Mouse (Mus musculus) lung, adult 2 months (tissue): ENCODE data around the gene Tenm4. TPM values are rescaled to one million over a fixed set of nuclear protein-coding genes. Genes with fewer than 3 reads are reported as not detected.
A peak's percentile ranks its signal among the peaks of the same experiment; 100 is the strongest.

Source experiments
- DNase-seq: peaks from one replicate; pipeline ENCODE4 v3.0.0; 2022
- H3K4me1 ChIP-seq: fragments of 200-500 bp; 2 replicates; pipeline ENCODE4 v1.6.1; 2011; ENCODE audit warnings: low read length; ENCODE audit not compliant: control insufficient read depth, insufficient read depth
- H3K4me3 ChIP-seq: fragments of 200-500 bp; replicated peaks from 2 replicates; pipeline ENCODE3; 2011; ENCODE audit warnings: low read depth, mild to moderate bottlenecking, control low read depth, low read length; ENCODE audit errors: extremely low read depth
- CTCF ChIP-seq: fragments of 200-500 bp; IDR thresholded peaks from 2 replicates; pipeline ENCODE4 v1.5.1; 2011; ENCODE audit warnings: mild to moderate bottlenecking, low read length, control low read depth; ENCODE audit not compliant: insufficient read depth
- POLR2A ChIP-seq: fragments of 200-500 bp; IDR thresholded peaks from 2 replicates; pipeline ENCODE4 v1.6.1; 2011; ENCODE audit warnings: low read depth, mild to moderate bottlenecking, control low read depth, low read length, borderline replicate concordance; ENCODE audit errors: extremely low read depth
- WGBS: fragments of 180-500 bp; shearing (Covaris S2); methylation state at CpG from one replicate; pipeline ENCODE4 v1.1.7; 2018; 5-methylcytosine and 5-hydroxymethylcytosine counted together
- polyA plus RNA-seq: library from polyadenylated mRNA; depleted of rRNA; stranded (reverse); fragments of >200 nt; gene quantifications from 2 replicates; pipeline ENCODE4 v1.2.3, GENCODE M21; 2012

Gene Tenm4
- polyA plus RNA-seq, 1 experiment: 0.98 TPM

DNA sequence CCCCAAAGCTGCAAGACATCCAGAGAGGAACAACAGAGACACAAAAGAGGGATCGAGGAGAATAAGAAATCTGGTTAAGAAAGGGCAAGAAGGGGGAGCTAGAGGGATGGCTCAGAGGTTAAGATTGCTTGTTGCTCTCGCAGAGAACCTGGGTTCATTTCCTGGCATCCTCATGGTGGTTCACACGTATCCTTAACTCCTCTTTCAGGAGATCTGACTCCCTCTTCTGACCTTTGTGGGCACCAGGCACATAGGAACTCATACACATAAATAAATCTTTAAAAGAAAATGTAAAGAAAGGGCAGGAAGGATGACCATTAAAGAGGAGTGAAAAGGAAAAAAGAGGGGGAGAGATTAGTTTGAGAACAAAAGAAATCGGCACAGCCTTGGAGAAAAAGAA lies 18.6 kb upstream of the Tenm4 start:
- no peak for TF ChIP-seq CTCF
- no peak for TF ChIP-seq POLR2A
- H3K4me3 ChIP-seq: no peak overlapping the region
- no peaks in the 10 kb centered on the region for H3K4me1 ChIP-seq
- 27% methylated on average over 4 of the region's 4 CpGs for WGBS
- no peak for DNase-seq

DNA sequence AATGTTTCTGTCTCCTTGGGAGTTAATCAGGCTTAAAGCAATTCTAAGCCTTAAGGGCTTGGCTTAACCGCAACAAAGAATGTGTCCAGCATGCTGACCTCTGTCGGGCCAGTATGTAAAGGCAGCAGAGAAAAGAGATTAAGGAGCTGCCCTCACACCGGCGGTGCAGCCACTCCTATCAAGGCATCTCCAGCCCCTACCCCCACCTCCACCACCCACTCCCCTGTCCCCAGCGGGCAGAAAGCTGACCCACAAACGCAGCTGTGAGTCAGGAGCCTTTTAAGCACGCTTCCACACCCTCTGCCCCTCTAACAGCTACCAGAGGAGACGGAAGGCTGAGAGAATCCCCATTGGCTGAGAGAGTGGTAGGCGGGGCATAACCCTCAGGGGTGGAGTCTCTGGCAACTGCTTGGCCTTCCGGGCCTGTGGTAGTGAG lies 18.1 kb upstream of the Tenm4 start:
- Histone ChIP-seq H3K4me1 (no peaks in the 10 kb centered on the region), H3K4me3 (peak overlapping the region; percentile 61)
- DNase-seq: peak; percentile 65
- TF ChIP-seq POLR2A (no peak), CTCF (0 out of 2 replicates have a peak, but pooled peaks have one; percentile 3)
- 2% methylated on average over 10 of the region's 10 CpGs for WGBS

DNA sequence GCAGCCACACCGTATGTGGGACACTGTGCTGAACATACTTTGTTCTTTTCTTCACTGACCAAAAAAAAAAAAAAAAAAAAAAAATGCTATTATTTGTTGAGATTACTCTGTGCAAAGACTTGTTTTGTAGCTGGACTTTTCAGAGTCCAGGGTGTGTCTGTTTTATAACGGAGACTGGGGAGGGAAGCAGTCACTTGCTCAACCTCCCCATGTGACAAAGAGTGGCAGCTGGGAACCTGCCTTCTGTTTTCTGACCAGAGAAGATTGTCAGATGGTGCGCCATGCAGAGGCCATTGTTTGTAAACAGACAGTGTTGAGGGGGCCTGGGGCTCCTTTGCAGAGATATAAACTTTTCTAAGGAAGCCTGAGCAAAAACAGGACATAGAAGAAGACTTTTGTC lies 17.0 kb upstream of the Tenm4 start:
- WGBS: 76% methylated on average over 3 of the region's 3 CpGs
- H3K4me1 ChIP-seq: no peaks in the 10 kb centered on the region
- DNase-seq: no peak
- no peak for TF ChIP-seq CTCF
- no peak for TF ChIP-seq POLR2A
- H3K4me3 ChIP-seq: no peak overlapping the region

DNA sequence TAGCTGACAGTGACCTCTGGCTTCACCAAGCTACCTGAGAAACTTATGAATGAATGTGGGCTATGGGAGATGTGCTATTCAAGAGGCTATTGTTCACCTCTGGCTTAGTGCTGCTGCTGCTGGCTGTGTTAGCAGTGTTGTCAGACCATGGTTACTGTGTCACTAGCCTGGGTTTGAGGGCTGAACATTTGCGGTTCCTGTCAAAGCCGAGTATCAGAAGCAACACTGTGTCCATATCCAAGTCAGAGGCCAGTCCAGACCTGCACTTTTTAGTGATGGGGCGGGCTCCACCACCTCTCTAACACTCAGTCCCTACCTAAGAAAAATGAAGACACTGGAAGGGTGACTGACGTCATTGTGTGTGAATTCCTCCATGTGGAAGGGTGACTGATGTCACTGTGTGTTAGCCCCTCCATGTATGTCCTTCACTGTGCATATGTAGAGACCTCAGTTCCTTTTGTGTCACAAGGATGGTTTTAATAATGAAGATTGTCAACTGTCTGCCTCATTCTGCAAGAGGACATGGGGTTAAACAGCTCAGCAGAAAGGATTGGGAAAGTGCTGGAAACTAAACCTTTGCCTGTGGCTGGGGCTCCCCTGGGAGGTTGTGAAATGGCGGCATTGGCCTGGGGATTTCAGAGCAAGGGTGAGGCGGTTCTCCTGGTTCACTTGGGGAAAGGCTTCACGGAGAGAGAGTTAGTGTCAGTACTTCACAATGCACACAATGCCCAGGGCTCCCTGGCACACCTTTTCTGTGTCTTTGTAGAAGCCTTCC lies 14.4 kb upstream of the Tenm4 start:
- no peaks in the 10 kb centered on the region for H3K4me1 ChIP-seq
- WGBS: 73% methylated on average over 7 of the region's 7 CpGs
- no peak overlapping the region for H3K4me3 ChIP-seq
- no peak for TF ChIP-seq POLR2A
- TF ChIP-seq CTCF: no peak
- DNase-seq: no peak

DNA sequence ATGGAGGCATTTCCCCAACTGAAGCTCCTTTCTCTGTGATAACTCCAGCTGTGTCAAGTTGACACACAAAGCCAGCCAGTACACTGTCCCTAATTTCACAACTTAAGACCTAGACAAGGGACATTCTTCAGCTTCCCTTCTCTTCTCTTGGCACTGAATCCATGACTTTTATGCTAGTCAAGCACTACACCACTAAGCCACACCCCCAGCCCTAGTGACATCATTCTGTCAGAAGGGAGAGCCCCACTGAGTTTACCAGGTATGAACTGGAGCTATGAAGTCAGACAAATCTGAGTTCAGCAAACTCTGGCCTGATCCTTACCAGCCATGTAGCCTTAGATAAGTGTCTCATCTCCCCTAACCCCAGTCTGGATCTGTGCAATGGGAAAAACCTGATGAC lies 6.9 kb upstream of the Tenm4 start:
- no peak overlapping the region for H3K4me3 ChIP-seq
- DNase-seq: no peak
- TF ChIP-seq POLR2A (no peak), CTCF (no peak)
- no peaks in the 10 kb centered on the region for H3K4me1 ChIP-seq

DNA sequence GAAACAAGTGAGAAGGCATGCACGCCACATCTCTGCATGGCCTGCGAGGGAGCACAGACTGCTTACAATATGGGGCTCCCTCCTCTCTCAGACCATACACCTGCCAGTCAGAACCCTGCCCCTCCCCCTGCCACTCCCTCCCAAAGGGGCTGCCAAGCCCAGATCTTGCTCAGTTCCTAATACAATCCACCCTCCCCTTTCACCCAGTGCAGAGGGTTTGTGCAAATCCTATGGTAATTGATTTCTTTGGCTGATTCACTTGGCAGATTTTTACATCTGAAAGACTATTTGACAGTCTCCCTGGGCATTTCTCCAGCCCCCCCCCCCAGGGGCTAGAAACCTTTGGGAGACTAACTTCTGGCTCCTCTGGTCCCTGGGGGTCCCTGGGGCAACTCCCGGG lies 2.1 kb upstream of the Tenm4 start:
- no peak for TF ChIP-seq POLR2A
- TF ChIP-seq CTCF: no peak
- H3K4me1 ChIP-seq: no peaks in the 10 kb centered on the region
- no peak for DNase-seq
- no peak overlapping the region for H3K4me3 ChIP-seq
- WGBS: 41% methylated on average over 3 of the region's 3 CpGs

DNA sequence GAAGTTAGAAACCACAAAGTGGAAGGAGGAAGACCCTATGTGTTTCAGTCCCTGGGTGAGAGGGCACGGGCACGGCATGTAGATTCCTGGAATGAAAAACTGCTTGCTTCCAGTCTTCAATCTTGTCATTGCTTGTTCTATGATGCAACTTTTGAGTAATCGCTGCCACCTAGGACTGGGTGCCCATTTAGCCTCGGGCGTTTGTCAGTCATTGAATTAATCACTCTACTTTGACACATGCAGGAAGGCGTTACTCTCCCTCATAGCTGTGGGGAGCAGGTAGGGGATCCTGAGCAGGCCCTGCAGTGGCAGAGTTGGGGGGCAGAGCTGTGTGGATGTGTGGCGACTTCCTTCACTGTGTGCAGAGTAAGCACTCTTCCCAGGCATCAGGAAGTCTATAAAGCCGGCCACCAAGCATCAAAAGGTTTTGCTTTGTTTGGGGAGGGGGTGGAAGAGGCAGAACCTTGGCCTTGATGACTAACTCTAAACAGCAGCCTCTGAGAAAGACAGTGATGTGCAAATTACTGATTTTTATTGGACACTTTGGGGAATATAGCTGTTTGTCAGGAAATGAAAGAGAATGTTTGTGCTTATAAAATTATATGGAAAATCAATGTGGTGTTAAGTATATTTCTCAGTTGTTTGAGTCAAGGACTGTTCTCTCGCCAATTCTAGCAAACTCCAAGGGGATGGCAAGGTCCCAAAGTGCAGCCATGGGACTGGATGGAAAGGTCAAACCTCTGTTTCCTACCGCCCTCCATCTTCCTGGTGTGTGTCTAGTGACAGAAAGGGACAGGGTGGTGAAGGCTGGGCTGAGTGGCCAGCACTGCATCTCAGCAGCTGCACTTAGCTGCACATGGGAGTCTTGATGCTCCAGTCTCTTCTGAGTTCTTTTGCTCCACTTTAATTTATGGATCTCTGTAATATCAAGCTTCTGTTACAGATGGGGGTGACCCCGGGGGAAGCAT lies 834 bp downstream of the Tenm4 start:
- 31% methylated on average over 11 of the region's 11 CpGs for WGBS
- TF ChIP-seq POLR2A: no peak
- TF ChIP-seq CTCF: no peak
- H3K4me1 ChIP-seq: no peaks in the 10 kb centered on the region
- DNase-seq: no peak
- H3K4me3 ChIP-seq: no peak overlapping the region

DNA sequence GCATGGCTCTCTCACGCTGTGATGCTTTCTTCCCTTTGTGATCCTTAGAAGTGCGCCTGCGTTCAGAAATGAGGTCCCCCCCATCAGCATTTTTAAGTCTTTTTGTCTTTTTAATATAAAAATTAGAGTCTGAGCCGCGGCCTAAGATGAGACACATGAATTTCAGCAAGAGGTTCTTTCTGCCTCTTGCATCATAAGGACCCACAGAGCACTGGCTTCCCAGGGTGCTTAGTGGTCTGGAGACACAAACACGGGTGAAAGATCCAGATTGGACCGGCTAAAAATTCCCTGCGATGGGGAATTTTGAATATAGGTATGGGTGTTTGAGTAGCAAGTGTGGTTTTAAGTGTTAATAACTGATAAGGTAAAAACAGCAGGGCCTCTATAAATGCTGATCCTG lies 5.7 kb downstream of the Tenm4 start:
- Histone ChIP-seq H3K4me3 (no peak overlapping the region), H3K4me1 (no peaks in the 10 kb centered on the region)
- no peak for DNase-seq
- TF ChIP-seq CTCF (no peak), POLR2A (no peak)
- WGBS: 84% methylated on average over 8 of the region's 8 CpGs

DNA sequence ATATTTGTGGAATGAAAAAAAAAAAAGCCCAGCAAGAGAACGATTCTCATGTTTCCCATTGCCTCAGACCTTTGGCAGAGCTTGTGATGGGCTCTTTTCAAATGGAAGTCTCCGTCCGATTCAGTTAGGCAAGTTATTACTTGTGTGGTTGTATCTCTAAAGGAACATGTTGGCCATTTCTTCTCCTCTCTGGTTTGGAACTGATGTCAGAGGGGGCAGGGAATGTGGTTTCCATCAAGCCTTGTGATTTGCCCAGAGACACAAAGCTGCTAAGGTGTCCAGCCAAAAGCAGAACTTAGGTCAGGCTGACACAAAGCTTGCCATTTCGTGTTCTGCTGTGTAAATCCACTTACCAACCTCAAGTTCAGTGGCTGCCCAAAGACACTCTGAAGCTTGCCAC lies 10.7 kb downstream of the Tenm4 start:
- Histone ChIP-seq H3K4me1 (no peaks in the 10 kb centered on the region), H3K4me3 (no peak overlapping the region)
- DNase-seq: no peak
- TF ChIP-seq CTCF (no peak), POLR2A (no peak)
- WGBS: 72% methylated on average over 4 of the region's 4 CpGs

DNA sequence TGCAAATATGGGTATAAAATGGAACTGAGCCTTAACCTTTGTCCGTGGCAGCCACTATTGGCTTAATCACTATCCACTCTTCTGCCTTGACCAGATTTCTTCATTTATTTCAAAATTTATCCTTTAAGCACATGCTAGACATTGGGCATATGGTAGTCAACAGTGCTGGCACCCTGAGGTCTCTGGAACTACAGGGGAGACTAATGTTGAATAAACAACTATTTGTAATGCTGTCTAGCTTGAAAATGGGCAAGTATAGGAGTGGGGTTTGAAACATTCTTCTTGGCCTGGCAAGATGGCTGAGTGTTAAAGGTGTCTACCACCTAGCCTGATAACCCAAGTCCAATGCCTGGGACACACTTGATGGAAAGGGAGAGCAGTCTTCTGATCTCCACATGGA lies 12.1 kb downstream of the Tenm4 start:
- no peak for TF ChIP-seq POLR2A
- no peak for TF ChIP-seq CTCF
- Histone ChIP-seq H3K4me3 (no peak overlapping the region), H3K4me1 (no peaks in the 10 kb centered on the region)
- 95% methylated on average over 1 of the region's 1 CpGs for WGBS
- DNase-seq: no peak
